Mouse (Mus musculus) myocyte (in vitro differentiated cells): ENCODE data around the gene B230118H07Rik. TPM values are rescaled to one million over a fixed set of nuclear protein-coding genes. Genes with fewer than 3 reads are reported as not detected.

ENCODE experiments used
- H3K27me3 ChIP-seq: one replicate; pipeline ENCODE4 v1.6.1; 2011; ENCODE audit not compliant: control insufficient read depth, insufficient read depth, insufficient read length
- H3K36me3 ChIP-seq: one replicate; pipeline ENCODE4 v1.6.1; 2011; ENCODE audit not compliant: control insufficient read depth, insufficient read depth
- H3K4me2 ChIP-seq: one replicate; pipeline ENCODE4 v1.6.1; 2011; ENCODE audit warnings: low read depth, control low read depth
- H3K4me3 ChIP-seq: one replicate; pipeline ENCODE4 v1.5.1; 2011; ENCODE audit warnings: mild to moderate bottlenecking, control low read depth, moderate library complexity
- H3K79me2 ChIP-seq: one replicate; pipeline ENCODE4 v1.6.1; 2011; ENCODE audit not compliant: control insufficient read depth, insufficient read depth
- H3ac ChIP-seq: one replicate; pipeline ENCODE4 v1.6.1; 2011; ENCODE audit not compliant: control insufficient read depth, insufficient read length
- CEBPB ChIP-seq: IDR thresholded peaks from 2 replicates; pipeline ENCODE4 v1.6.1; 2011; ENCODE audit warnings: mild to moderate bottlenecking, moderate library complexity; ENCODE audit not compliant: poor library complexity, insufficient read depth, severe bottlenecking
- E2F4 ChIP-seq: IDR thresholded peaks from one replicate; pipeline ENCODE4 v1.6.1; 2011; ENCODE audit warnings: mild to moderate bottlenecking, control low read depth, moderate library complexity; ENCODE audit not compliant: insufficient read depth
- MAX ChIP-seq: IDR thresholded peaks from one replicate; pipeline ENCODE4 v1.6.1; 2011; ENCODE audit warnings: low read depth, mild to moderate bottlenecking, control low read depth
- MYOD1 ChIP-seq, 3 experiments: IDR thresholded peaks; one replicate each; pipeline ENCODE4 v1.6.1; 2011; ENCODE audit warnings: control low read depth in 2 of 3, low read depth in 2 of 3, mild to moderate bottlenecking in 2 of 3, moderate library complexity in 1 of 3; ENCODE audit not compliant: insufficient read length in 2 of 3, control insufficient read depth in 1 of 3
- MYOG ChIP-seq, 3 experiments: IDR thresholded peaks; one replicate each; pipeline ENCODE4 v1.6.1; 2011; ENCODE audit warnings: control low read depth in 2 of 3, low read depth in 2 of 3, mild to moderate bottlenecking in 2 of 3; ENCODE audit not compliant: insufficient read length in 2 of 3, control insufficient read depth in 1 of 3, insufficient read depth in 1 of 3
- POLR2A ChIP-seq: IDR thresholded peaks from one replicate; pipeline ENCODE4 v1.6.1; 2011; ENCODE audit warnings: low read depth, mild to moderate bottlenecking, control low read depth, moderate library complexity; ENCODE audit not compliant: insufficient read length
- POLR2AphosphoS2 ChIP-seq: IDR thresholded peaks from one replicate; pipeline ENCODE4 v1.6.1; 2011; ENCODE audit warnings: low read depth, control low read depth; ENCODE audit not compliant: insufficient read length
- REST ChIP-seq: IDR thresholded peaks from one replicate; pipeline ENCODE4 v1.6.1; 2011; ENCODE audit warnings: mild to moderate bottlenecking, control low read depth, moderate library complexity; ENCODE audit not compliant: insufficient read depth, insufficient read length
- SRF ChIP-seq: IDR thresholded peaks from one replicate; pipeline ENCODE4 v1.6.1; 2011; ENCODE audit warnings: low read depth; ENCODE audit not compliant: control insufficient read depth, insufficient read length
- TCF12 ChIP-seq: IDR thresholded peaks from one replicate; pipeline ENCODE4 v1.6.1; 2011; ENCODE audit warnings: mild to moderate bottlenecking, control low read depth; ENCODE audit not compliant: poor library complexity, insufficient read depth, severe bottlenecking
- TCF3 ChIP-seq: IDR thresholded peaks from one replicate; pipeline ENCODE4 v1.6.1; 2011; ENCODE audit warnings: low read depth, control low read depth; ENCODE audit not compliant: insufficient read length
- USF1 ChIP-seq: IDR thresholded peaks from one replicate; pipeline ENCODE4 v1.6.1; 2011; ENCODE audit warnings: low read depth, mild to moderate bottlenecking, control low read depth, moderate library complexity
- polyA plus RNA-seq: library from polyadenylated mRNA; unstranded; fragments of >200 nt; fragmentation: generic; extraction: Trizol; gene quantifications from one replicate; pipeline ENCODE4 v1.2.1, GENCODE M21; 2012; ENCODE audit warnings: missing spikeins

Gene B230118H07Rik
- polyA plus RNA-seq, 1 experiment = 18.1 TPM

DNA sequence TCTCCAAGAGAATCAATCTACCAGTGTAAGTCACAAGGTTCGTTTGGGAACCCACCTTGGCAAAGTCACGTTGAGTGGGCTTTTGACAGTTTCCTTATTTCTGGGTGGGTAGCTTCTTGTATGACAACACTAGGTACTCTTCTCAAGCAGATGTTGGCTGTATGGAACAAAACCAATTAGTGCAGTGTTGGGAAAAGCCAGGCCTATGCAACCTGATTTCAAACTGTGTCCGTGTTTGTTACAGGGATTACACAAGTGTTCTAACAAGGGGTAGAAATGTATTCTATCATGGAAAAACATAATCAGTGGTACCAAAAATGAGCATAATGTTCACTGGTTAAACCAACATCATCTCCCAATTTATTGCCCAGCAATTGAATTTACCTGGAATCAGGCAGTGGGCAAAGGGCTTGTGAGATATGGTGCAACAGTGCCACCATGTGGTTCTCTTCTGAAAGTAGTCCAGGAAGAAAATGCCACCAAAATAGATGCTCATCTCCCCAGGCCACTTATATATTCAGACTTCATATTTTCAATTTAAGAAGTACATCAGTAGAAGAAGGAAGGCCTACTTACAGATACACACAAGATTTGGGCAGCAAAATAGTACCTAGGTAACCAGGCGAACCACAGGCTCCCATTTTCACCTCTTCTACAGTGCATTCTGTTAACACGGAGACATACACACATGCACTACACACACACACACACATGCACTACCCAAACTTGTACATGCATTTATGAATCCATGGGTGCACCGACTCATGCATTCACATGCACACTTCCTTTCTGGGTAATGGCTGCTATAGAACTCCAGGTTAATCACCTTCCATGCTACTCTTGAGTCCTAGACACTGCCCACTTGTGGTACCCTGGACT is 123.6 kb downstream of the B230118H07Rik start:
- no peak for TF ChIP-seq POLR2AphosphoS2
- no peak for TF ChIP-seq REST
- TF ChIP-seq USF1 = no peak
- TF ChIP-seq TCF3 = no peak
- TF ChIP-seq POLR2A = no peak
- no peak for TF ChIP-seq TCF12
- TF ChIP-seq MYOG (IDR thresholded peaks at IDR 0.05; ENCODE audit: control insufficient read depth in 1 of 3, insufficient read depth in 1 of 3, insufficient read length in 2 of 3, low read depth in 2 of 3) = no peak
- no peak for TF ChIP-seq MYOD1 (IDR thresholded peaks at IDR 0.05; ENCODE audit: control insufficient read depth in 1 of 3, insufficient read length in 2 of 3, low read depth in 2 of 3)
- TF ChIP-seq MAX = no peak
- no peak for TF ChIP-seq CEBPB
- TF ChIP-seq E2F4 = no peak
- TF ChIP-seq SRF = no peak
- H3K36me3 ChIP-seq = no peaks in the 10 kb centered on the region
- H3K27me3 ChIP-seq = peaks cover 6% of the 10 kb centered on the region
- H3ac ChIP-seq = no peak overlapping the region
- no peak overlapping the region for H3K4me3 ChIP-seq
- no peak overlapping the region for H3K4me2 ChIP-seq
- no peaks in the 10 kb centered on the region for H3K79me2 ChIP-seq

DNA sequence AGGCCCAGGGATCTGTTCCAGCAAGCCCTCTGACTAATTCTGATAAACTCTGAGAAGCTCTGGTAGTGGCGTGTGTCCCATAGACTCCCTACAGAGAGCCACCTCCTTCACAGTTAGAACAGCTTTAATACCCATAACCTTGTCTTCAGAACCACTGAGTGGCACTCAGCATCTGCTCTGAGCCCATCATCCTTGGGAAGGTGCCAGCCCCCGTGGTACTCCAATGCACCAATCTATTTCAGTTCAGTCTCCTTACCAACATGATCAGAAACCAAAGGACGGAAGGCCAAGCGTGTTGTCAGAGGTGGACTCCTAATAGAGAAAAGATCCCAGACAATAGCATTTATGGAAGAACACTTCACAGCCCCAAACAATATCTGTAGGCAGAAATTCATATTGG is 124.2 kb downstream of the B230118H07Rik start:
- no peak for TF ChIP-seq MYOD1 (IDR thresholded peaks at IDR 0.05; ENCODE audit: control insufficient read depth in 1 of 3, insufficient read length in 2 of 3, low read depth in 2 of 3)
- no peak for TF ChIP-seq SRF
- no peak for TF ChIP-seq MYOG (IDR thresholded peaks at IDR 0.05; ENCODE audit: control insufficient read depth in 1 of 3, insufficient read depth in 1 of 3, insufficient read length in 2 of 3, low read depth in 2 of 3)
- no peak for TF ChIP-seq TCF12
- no peak for TF ChIP-seq REST
- no peak for TF ChIP-seq MAX
- TF ChIP-seq USF1 = no peak
- TF ChIP-seq E2F4 = no peak
- no peak for TF ChIP-seq POLR2A
- TF ChIP-seq TCF3 = no peak
- no peak for TF ChIP-seq POLR2AphosphoS2
- no peak for TF ChIP-seq CEBPB
- peaks cover 6% of the 10 kb centered on the region for H3K27me3 ChIP-seq
- H3K79me2 ChIP-seq = no peaks in the 10 kb centered on the region
- no peak overlapping the region for H3ac ChIP-seq
- H3K36me3 ChIP-seq = no peaks in the 10 kb centered on the region
- no peak overlapping the region for H3K4me2 ChIP-seq
- H3K4me3 ChIP-seq = no peak overlapping the region

DNA sequence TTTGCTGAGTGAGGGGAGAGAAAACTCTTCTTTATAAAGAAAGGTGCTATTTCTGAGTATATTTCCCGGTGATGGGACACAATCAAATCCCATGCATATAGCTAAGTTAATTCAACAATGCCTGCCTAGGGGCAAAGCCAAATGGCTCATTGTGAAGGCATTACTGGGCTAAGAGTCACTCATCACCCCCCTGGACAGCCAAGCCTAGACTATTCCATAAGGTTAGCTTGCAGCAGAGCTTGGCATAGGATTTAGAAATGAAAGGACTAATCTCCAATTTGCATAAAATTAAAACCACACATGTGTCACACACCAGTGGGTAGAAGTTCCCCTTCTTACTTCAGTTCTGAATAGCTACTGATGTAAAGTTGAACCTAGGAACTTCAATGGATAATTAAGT is 128.8 kb downstream of the B230118H07Rik start:
- TF ChIP-seq POLR2A (no peak), E2F4 (no peak), SRF (no peak), CEBPB (no peak), MYOD1 (IDR thresholded peaks at IDR 0.05; ENCODE audit: control insufficient read depth in 1 of 3, insufficient read length in 2 of 3, low read depth in 2 of 3) (no peak), MAX (no peak), USF1 (no peak), TCF12 (no peak), POLR2AphosphoS2 (no peak), MYOG (IDR thresholded peaks at IDR 0.05; ENCODE audit: control insufficient read depth in 1 of 3, insufficient read depth in 1 of 3, insufficient read length in 2 of 3, low read depth in 2 of 3) (no peak), REST (no peak), TCF3 (no peak)
- H3K4me2 ChIP-seq = no peak overlapping the region

DNA sequence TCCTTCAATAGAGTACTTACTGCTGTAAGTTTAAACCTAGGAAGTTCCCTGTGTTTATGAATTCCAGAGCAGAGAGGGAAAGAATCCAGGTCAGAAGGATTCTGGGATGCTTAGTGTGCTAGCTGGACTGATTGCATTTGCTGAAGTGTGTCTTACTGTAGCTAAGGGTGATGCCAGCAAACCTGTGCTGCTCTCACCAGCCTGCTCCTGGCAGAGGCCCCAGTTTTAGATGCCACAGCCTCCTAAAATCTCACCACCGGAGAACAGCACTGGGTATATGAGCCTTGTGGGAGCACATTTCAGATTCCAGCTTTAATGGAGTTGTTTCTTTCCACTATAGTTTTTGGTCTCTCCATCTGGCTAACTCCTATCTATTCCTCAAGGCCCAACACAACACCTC is 129.4 kb downstream of the B230118H07Rik start:
- Histone ChIP-seq H3K4me3 (no peak overlapping the region), H3ac (no peak overlapping the region), H3K79me2 (no peaks in the 10 kb centered on the region), H3K36me3 (no peaks in the 10 kb centered on the region), H3K27me3 (peaks cover 14% of the 10 kb centered on the region), H3K4me2 (no peak overlapping the region)
- no peak for TF ChIP-seq TCF3
- TF ChIP-seq SRF = no peak
- no peak for TF ChIP-seq REST
- TF ChIP-seq TCF12 = no peak
- TF ChIP-seq MAX = no peak
- TF ChIP-seq POLR2AphosphoS2 = no peak
- no peak for TF ChIP-seq MYOG (IDR thresholded peaks at IDR 0.05; ENCODE audit: control insufficient read depth in 1 of 3, insufficient read depth in 1 of 3, insufficient read length in 2 of 3, low read depth in 2 of 3)
- TF ChIP-seq POLR2A = no peak
- no peak for TF ChIP-seq CEBPB
- no peak for TF ChIP-seq E2F4

More for the DNA sequence above, 128.8 kb downstream of the B230118H07Rik start:
- Histone ChIP-seq H3K79me2 (no peaks in the 10 kb centered on the region), H3ac (no peak overlapping the region), H3K27me3 (peaks cover 14% of the 10 kb centered on the region), H3K4me3 (no peak overlapping the region), H3K36me3 (no peaks in the 10 kb centered on the region)

Other genes with a start within 250 kb of the B230118H07Rik start
- gene Rag2, start 24.8 kb downstream of the B230118H07Rik start, polyA plus RNA-seq = not detected
- not detected for gene Rag1, start within 50 bp of the B230118H07Rik start, polyA plus RNA-seq
- 5.4 TPM for gene Traf6, start 28.9 kb upstream of the B230118H07Rik start, polyA plus RNA-seq
- gene Prr5l, start 233.5 kb upstream of the B230118H07Rik start, polyA plus RNA-seq = 0.06 TPM
- gene Commd9, start 236.7 kb upstream of the B230118H07Rik start, polyA plus RNA-seq = 46.2 TPM